Mouse (Mus musculus) cerebellum, postnatal 25 days (tissue): ENCODE data around the gene Bnc1.

Experiments
- DNase-seq, 2 experiments: peaks; one replicate each; pipeline ENCODE4 v3.0.0; 2021; ENCODE audit warnings: mixed read lengths in 2 of 2

Gene Bnc1

GRCm38 (mm10) chr7:81992131-81993061 lies at the start of gene Bnc1:
Bnc1 (minus strand) TSS chr7:81992292.
- peak in 1 of 2 experiments; percentile 11 for DNase-seq

GRCm38 (mm10) chr7:82033347-82033746 lies 41.3 kb upstream of the Bnc1 start:
- no peak for DNase-seq

GRCm38 (mm10) chr7:82029666-82030065 lies 37.6 kb upstream of the Bnc1 start:
- no peak for DNase-seq

GRCm38 (mm10) chr7:82025802-82026201 lies 33.7 kb upstream of the Bnc1 start:
- no peak for DNase-seq

- DNase-seq = no peak
Observed at GRCm38 (mm10) chr7:82023676-82024075, 31.6 kb upstream of the Bnc1 start.

- DNase-seq = no peak
Observed at GRCm38 (mm10) chr7:82022404-82022803, 30.3 kb upstream of the Bnc1 start.

DNA sequence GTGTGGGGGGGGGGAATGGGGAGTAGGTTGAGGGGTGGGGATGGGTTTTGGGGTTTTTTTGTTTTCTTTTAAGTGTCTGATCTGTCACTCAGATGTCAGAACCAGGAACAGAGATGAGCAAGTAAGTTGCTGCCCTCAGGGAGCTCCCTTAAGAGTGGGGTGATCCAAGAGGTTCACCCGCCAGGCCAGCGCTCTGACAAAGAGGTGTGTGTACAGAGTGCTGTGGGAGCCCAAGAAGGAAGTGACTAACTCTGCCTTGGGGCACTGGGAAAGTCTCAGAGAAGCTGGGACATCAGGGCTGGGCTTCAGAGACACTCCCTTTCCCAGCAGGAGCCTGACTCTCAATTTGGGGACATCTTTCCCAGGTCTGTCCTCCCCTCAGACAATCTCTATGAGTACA lies 25.9 kb upstream of the Bnc1 start:
- DNase-seq = no peak

DNA sequence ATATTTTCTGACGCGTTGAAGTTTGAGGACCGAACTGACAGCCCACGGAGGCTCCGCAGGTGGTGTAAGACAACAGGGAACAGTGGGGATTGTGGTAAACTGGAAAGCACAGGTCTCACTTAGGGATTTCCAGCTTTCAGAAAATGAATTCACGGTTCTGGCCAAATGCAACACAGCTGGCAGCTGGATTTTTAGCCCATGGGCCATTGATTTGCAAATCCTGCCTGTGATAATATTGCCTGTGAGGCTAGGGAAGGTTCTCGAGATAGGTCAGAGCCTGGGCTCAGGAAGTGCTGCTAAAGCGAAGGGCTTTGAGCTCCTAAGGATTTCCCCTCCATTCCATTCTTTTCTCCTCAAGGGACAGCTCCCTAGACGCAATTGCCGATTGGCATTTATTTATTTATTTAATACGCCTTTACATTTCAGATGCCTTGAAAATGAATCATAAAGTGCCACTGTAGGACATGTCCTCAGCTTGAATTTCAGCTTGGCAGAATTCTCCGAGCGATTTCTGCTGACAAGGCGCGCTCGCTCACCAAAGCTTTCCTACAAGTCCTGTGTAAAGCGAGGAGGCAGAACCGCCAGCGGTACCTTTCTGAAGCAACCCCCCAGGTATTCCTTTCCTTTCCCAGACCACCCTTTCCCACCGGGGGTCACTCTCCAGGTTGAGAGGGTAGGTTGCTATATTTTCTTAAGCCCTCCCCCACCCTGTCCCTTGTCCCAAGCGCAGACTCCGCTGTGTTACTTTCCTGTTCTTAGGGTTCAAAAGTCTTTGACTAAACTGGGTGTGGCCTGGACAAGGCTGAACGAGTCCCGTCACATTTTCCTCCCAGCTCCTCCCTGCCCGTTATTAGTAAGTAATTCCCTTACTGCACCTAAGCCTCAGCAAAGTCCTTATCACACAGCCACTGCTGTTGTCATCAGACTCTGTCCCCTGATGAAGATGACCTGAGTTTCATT lies 24.9 kb upstream of the Bnc1 start:
- no peak for DNase-seq

GRCm38 (mm10) chr7:82012472-82012871 lies 20.4 kb upstream of the Bnc1 start:
- DNase-seq = no peak

GRCm38 (mm10) chr7:82011534-82012401 lies 19.7 kb upstream of the Bnc1 start:
- no peak for DNase-seq

DNA sequence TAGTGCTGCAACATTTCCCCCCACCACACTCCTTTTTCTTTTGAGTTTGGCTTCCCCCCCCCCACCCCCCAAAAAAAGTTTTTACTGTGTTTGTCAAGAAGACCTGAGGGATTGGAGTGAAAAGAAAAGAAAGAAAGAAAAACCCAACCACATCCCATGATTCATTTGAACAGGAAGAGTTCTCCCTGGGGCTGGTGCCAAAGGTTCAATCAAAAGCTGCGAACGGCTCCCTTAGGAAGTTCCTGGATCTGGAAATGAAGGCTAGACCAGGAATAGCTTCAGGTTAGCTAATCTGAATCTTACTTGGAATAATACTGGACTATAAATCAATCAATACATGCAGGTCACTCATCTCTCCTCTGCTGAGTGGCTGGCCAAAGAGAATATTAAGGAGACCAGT lies 15.1 kb upstream of the Bnc1 start:
- no peak for DNase-seq

DNA sequence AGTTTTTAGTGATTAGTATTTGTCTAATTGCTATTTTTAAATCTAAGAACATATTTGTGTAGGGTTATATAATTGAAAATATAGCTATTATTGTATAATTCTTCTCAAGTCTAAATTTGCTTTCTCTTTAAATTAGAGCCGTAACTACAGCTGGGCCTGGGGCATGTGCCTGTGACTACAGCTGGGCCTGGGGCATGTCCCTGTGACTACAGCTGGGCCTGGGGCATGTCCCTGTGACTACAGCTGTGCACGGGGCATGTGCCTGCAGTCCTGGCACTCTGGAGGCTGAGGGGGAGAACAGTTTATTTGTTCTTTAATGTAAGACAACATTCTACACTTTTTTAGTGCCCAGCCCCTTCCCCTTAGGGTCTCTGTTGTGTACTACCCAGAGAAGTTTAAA lies 12.1 kb upstream of the Bnc1 start:
- no peak for DNase-seq

DNA sequence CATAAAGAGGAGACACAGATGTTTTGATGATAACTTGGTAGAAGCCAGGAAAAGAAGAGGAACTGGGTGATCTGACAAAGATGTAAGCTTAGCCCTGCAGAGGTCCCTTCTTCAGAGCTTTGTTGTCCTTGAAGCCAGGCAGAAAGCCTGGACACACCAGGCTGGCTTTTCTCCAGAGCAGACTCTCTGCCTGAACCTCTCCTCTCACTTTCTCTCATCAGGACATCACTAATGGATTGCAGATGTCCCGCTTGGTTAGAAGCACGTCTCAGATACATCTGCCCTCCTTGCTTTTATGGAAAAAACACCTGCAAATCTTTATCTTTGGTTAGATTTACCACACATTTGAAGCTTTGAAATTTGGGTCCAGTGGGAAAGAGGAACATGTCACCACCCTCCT lies 7.7 kb upstream of the Bnc1 start:
- no peak for DNase-seq

- no peak for DNase-seq
Observed at GRCm38 (mm10) chr7:81999372-81999771, 7.3 kb upstream of the Bnc1 start.

DNA sequence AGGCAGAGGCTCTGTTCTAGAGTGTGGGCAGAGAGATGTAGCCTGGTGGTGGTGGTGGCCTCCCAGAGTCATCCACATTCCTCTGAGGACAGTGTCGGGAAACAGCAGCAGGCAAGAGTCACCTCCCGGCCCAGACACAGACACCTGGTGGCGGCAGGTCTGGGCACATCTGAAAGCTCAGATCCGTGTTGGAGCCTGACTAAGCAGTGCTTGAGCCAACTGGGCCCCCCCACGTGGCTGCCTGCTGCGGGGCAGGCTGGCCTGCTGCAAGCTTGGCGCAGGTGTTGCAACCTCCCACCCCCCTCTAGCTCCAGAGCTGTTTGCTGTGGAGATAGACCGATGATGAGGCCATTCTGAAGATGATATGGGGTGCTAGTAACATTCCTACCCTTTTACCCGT lies 3.9 kb upstream of the Bnc1 start:
- no peak for DNase-seq

GRCm38 (mm10) chr7:81995126-81995525 lies 3.0 kb upstream of the Bnc1 start:
- no peak for DNase-seq

- DNase-seq = no peak
Observed at GRCm38 (mm10) chr7:81993140-81993539, 1.0 kb upstream of the Bnc1 start.

DNA sequence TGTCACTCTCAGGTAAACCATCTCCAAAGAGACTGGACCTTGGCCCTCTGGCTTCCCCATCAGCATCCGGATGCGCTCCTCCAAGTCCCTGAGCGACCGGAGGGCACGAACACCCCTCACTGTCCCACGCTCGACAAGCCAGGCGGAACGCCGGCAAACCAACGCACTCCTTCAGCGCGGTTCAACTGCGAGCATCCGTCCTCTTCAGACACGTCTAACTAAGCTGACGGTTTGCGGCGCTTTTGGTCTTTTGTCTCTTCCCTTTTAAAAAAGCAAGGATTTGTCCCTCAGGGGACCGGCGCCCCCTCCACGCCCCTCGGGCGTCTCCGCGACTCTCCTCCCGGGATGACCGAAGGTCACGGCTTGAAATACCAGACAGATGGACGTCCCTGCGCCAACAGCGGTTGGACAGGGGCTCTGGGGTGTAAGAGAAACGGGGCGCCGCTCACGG lies 456 bp downstream of the Bnc1 start:
- no peak for DNase-seq

DNA sequence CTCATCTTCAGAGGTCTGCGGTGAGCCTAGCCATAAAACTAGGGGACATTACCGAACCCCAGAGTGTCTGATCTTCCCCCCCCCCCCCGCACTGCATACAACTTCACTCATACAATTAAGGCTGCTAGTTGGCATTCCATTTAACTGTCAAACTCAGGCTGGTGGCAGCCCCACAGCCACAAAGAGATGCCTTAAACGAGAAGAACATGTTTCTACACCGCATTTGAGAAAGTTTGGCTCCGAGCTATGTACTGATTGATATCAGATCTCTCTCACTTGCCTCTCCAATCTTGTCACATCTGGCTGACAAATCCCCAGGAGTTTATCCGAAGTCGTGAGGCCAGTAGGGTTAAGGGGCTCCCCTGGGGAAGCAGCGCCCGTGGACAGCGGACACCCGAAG lies 976 bp downstream of the Bnc1 start:
- no peak for DNase-seq

- DNase-seq = no peak
Observed at GRCm38 (mm10) chr7:81983651-81984050, 8.4 kb downstream of the Bnc1 start.

DNA sequence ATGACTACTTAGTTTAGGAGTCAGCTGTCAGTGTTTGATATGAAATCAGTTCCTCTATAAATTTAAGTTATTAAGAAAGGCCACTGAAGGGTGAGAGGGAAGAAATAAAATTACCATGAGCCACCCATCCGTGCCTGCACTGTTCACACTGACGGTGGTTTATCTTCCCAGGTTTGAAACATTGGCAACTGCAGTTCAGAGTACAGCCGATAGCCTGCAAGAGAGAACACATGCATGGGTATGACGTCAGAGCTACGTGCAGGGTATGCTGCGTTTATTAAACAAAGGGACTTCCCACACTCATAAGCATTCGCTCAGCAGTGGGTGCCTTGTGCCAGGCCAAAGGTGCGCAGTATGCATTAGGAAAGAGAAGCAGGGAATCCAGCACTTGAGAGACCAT lies 13.8 kb downstream of the Bnc1 start:
- no peak for DNase-seq

- DNase-seq = no peak
Observed at GRCm38 (mm10) chr7:81974616-81975015, 17.5 kb downstream of the Bnc1 start.

DNA sequence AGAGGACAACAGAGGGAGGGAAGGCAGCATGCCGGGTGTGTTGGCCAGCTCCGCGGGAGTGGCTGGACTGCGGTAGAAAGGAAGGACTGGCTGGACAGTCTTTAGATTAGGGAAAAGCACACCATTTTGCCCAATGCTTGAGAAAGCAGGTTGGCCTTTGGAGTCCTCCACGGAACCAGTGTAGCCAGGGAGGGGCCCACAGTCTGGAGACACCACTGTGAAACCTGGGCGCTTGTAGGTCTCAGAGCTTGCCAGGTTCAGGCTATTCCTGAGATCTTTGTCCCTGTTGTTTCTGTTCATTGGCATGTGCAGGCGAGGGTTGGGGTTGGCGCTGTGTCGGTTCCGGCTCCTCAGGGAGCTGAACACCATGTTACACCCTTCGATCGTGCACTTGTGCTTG lies 18.2 kb downstream of the Bnc1 start:
- no peak for DNase-seq
